Mouse (Mus musculus) embryonic facial prominence, embryonic 11.5 days (tissue): ENCODE measurements around the gene Selenbp1. TPM values are rescaled to one million over a fixed set of nuclear protein-coding genes. Genes with fewer than 3 reads are reported as not detected.
"Not testable (repeated sequence)": the region's sequence is repeated elsewhere in the genome, so short reads cannot be mapped to it uniquely, and the experiment has no call there.

Source experiments
- ATAC-seq: fragments of 200-750 bp; cut with Nextera tagmentation; replicated peaks from 2 replicates; pipeline ENCODE4 v1.8.0; 2017; ENCODE audit warnings: low read depth; ENCODE audit not compliant: insufficient number of reproducible peaks, low FRiP score, low TSS enrichment
- DNase-seq: peaks from one replicate; pipeline ENCODE4 v3.0.0-alpha.2; 2015; ENCODE audit warnings: low spot score
- H3K27ac ChIP-seq: fragments of 300-500 bp; sonication (generic); replicated peaks from 2 replicates; pipeline ENCODE4 v1.5.1; 2014; ENCODE audit warnings: mild to moderate bottlenecking, low read depth, low read length, control low read depth
- H3K27me3 ChIP-seq: fragments of 300-500 bp; sonication (generic); 2 replicates; pipeline ENCODE4 v1.6.1; 2014; ENCODE audit warnings: mild to moderate bottlenecking, low read length, moderate library complexity, mixed read lengths; ENCODE audit not compliant: control insufficient read depth, insufficient read depth
- H3K36me3 ChIP-seq: fragments of 300-500 bp; sonication (generic); replicated peaks from 2 replicates; pipeline ENCODE4 v1.6.1; 2014; ENCODE audit warnings: low read depth, mild to moderate bottlenecking, low read length, moderate library complexity, mixed read lengths; ENCODE audit not compliant: control insufficient read depth, insufficient read depth
- H3K4me1 ChIP-seq: fragments of 300-500 bp; sonication (generic); 2 replicates; pipeline ENCODE4 v1.6.1; 2014; ENCODE audit warnings: low read length, mixed read lengths; ENCODE audit not compliant: control insufficient read depth, insufficient read depth
- H3K4me2 ChIP-seq: fragments of 300-500 bp; sonication (generic); 2 replicates; pipeline ENCODE4 v1.6.1; 2014; ENCODE audit warnings: low read depth, mild to moderate bottlenecking, control low read depth, low read length, moderate library complexity
- H3K4me3 ChIP-seq: fragments of 300-500 bp; sonication (generic); 2 replicates; pipeline ENCODE4 v1.5.1; 2014; ENCODE audit warnings: low read depth, low read length, control low read depth
- H3K9ac ChIP-seq: fragments of 300-500 bp; sonication (generic); replicated peaks from 2 replicates; pipeline ENCODE4 v1.6.1; 2014; ENCODE audit warnings: mild to moderate bottlenecking, control low read depth, low read length
- H3K9me3 ChIP-seq: fragments of 300-500 bp; sonication (generic); replicated peaks from 2 replicates; pipeline ENCODE4 v1.6.1; 2016; ENCODE audit warnings: mild to moderate bottlenecking, low read length, inconsistent platforms, mixed read lengths; ENCODE audit not compliant: control insufficient read depth
- WGBS: fragments of 180-500 bp; shearing (Covaris S2); extraction: QIAGEN DNeasy Blood & Tissue Kit; methylation state at CpG from one replicate; pipeline ENCODE4 v1.1.7; 2014; 5-methylcytosine and 5-hydroxymethylcytosine counted together
- polyA plus RNA-seq: library from polyadenylated mRNA; unstranded; fragments of >200 nt; fragmentation: Nextera tagmentation; extraction: Ambion mirVana; gene quantifications from 2 replicates; pipeline ENCODE4 v1.2.1, GENCODE M21; 2014

Gene Selenbp1
- 10.5 and 11.3 TPM in 2 replicates for polyA plus RNA-seq

DNA sequence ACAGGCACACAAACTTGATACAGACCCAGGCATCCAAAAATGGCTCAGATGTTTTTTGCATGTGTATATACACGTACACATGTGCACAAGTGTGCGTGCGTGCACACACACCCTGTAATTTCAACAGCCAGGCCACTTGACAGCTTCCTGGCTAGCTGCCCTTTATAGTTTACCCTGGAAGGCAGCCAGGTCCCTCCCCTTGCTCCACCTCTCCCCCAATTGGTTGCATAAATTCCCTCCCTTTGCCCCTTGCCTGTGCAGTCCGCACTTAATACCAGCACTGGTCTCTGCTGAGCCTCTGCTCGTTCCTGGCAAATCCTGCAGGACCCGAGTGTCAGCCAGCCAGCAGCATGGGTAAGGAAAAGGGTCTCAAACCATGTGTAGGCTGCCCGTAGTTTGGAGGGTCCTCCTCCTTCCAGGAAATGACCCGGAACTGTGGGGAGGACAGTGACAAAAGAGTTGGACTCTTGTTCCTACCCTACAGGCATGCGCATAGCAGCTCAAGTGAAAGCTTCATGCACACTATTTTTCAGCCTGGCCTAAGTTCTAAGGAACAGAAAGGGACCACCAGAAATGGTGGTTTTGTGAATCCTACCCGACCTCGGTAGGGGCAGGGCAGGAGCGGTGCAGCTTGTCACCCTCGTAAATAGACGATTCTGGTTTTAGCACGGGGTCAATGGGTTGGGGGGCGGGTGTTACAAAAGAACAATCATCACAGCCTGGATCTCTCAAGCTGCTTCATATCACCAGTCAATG, at the start of gene Selenbp1:
Selenbp1 (plus strand) TSS at position 248 of the 756 bp plus-strand sequence.
- Histone ChIP-seq H3K36me3 (no peaks in the 10 kb centered on the region), H3K9me3 (no peaks in the 10 kb centered on the region), H3K4me2 (peak within 1 kb of the TSS; percentile 23), H3K4me1 (no peaks in the 10 kb centered on the region), H3K4me3 (no peak within 1 kb of the TSS), H3K27me3 (no peaks in the 10 kb centered on the region), H3K27ac (no peak within 1 kb of the TSS), H3K9ac (peak within 1 kb of the TSS; percentile 28; the same call in 1 of the 2 replicates)
- 37% methylated on average over 16 of the region's 16 CpGs for WGBS
- DNase-seq (peak; percentile 70), ATAC-seq (peak; percentile 79)

DNA sequence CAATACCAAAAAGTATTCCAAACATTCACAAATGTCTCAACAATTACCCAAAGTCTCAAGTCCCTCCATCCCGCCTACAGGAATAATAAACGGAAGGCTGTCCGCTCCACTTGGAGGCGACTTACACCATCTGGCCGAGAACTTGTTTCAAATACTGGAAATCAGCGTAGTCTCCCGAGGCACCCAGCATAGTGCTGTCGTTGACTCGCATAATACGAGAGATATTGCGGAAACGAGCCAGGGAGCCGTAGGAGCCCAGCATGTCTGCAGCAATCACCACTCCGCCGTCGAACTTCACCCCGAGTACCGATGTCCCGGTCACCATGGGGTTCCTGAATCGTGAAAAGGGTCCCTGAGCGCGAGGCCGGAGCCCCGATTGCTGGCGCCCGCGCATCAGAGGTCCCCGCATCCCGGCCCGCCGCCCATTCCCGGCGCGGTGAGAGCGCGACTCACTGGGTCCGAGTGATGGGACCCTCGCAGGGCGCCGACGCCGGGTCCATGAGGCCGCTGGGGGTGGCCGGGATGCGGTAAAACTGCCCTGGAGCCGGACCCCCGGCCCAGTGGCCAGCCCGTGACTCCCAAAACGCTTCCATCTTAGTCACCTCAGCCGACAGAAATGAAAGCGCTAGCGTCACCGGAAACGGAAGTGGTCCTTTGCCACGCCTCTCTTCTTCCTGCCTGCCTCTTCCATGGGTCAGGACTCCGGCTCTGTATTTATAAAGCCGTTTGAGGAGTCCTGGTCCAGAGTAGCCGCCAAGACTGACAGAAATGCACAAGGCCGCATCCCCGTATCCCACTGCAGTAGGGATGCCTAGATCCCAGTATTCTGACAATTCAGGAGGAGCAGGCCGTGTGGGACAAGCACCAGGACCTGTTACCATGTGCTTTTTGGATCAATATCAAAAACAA, 46.3 kb upstream of the Selenbp1 start, which contains the start of gene Psmb4:
Psmb4 (minus strand) TSS at position 646 of the 909 bp plus-strand sequence.
- H3K27me3 ChIP-seq, result no peaks in the 10 kb centered on the region
- under 1% methylated on average over 61 of the region's 61 CpGs for WGBS

DNA sequence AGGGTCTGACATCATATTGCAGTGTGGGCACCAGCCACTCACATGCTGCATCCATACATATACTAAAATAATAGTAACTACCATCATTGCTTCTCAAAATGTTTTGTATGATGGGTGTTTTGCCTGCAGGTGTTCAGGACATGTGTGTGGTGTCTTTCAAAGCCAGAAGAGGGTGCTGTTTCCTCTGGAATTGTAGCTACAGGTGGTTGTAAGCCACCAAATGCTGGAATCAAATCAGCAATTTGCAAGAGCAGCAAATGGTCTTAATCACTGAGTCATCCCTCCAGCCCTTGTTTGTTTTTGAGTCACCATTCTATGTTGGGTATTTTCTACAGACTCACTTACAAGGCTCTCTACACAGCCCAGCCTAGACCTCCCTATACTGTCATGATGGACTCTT, 44.3 kb upstream of the Selenbp1 start:
- Histone ChIP-seq H3K4me1 (no peaks in the 10 kb centered on the region), H3K27me3 (no peaks in the 10 kb centered on the region), H3K27ac (no peak overlapping the region), H3K9me3 (no peaks in the 10 kb centered on the region), H3K4me2 (no peak overlapping the region), H3K36me3 (peaks cover 3% of the 10 kb centered on the region), H3K4me3 (no peak overlapping the region), H3K9ac (no peak overlapping the region)
- ATAC-seq (no peak), DNase-seq (peak; percentile 57)

More for the DNA sequence above, 46.3 kb upstream of the Selenbp1 start, which contains the start of gene Psmb4:
- peak within 1 kb of the TSS; percentile 36; the same call in 1 of the 2 replicates for H3K27ac ChIP-seq
- peaks cover 3% of the 10 kb centered on the region for H3K36me3 ChIP-seq
- peak within 1 kb of the TSS; percentile 79 for H3K9ac ChIP-seq
- peak; percentile 85 for ATAC-seq
- H3K4me2 ChIP-seq, result peak within 1 kb of the TSS; percentile 74
- peak; percentile 95 for DNase-seq
- no peaks in the 10 kb centered on the region for H3K9me3 ChIP-seq
- peak within 1 kb of the TSS; percentile 89 for H3K4me3 ChIP-seq
- no peaks in the 10 kb centered on the region for H3K4me1 ChIP-seq

DNA sequence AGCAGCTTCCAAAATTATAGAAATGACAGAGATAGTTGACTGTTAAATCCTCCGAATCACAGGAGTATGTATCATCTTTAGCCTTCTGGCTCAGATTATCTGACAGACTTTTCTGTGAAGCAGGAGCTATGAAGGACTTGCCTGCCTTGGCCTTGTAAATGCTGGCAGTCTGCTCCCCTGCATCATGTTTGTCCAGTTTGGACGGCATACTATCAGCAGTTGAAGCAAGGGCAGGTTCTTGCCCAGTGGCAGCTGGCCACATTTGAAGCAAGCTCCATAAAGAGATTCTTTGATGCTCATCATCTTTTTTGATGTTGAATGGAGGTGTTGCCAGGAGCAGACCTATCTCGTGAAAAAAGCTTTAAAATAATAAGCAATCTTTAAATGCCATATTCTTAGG, 38.8 kb upstream of the Selenbp1 start:
- Histone ChIP-seq H3K9me3 (no peaks in the 10 kb centered on the region), H3K4me3 (no peak overlapping the region), H3K4me2 (no peak overlapping the region), H3K27ac (no peak overlapping the region), H3K27me3 (no peaks in the 10 kb centered on the region), H3K9ac (no peak overlapping the region), H3K4me1 (no peaks in the 10 kb centered on the region), H3K36me3 (no peaks in the 10 kb centered on the region)
- 79% methylated on average over 3 of the region's 3 CpGs for WGBS
- ATAC-seq, result no peak
- no peak for DNase-seq

DNA sequence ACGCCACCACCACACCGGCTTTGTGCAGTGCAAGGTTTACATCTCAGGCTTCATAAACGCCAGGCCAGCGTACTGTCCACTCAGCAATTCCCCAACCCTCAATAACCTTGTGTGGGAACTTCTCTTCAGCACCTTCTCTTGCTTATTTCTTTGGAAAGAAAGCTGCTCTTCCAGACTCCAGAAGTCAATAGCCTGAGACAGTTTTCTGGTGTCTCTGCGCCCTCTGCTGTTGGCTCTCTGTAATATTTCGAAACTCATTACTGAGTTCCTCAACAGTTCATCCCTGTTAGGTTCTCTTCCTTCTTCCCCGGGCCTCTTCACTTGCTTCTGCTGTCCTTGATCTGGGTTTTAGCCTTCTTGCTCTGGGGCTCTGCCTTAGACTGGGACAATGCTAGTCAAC, 30.1 kb upstream of the Selenbp1 start:
- no peak for ATAC-seq
- 20% methylated on average over 7 of the region's 7 CpGs for WGBS

GRCm38 (mm10) chr3:94904759-94905158, 28.1 kb upstream of the Selenbp1 start:
- H3K27me3 ChIP-seq, DNase-seq, H3K9me3 ChIP-seq, H3K36me3 ChIP-seq, H3K4me3 ChIP-seq, H3K27ac ChIP-seq, H3K4me1 ChIP-seq, H3K9ac ChIP-seq, H3K4me2 ChIP-seq, ATAC-seq: not testable (repeated sequence)
- 45% methylated on average over 3 of the region's 3 CpGs for WGBS

More for the DNA sequence above, 30.1 kb upstream of the Selenbp1 start:
- Histone ChIP-seq H3K36me3 (no peaks in the 10 kb centered on the region), H3K4me3 (no peak overlapping the region), H3K9ac (no peak overlapping the region), H3K27me3 (no peaks in the 10 kb centered on the region), H3K4me1 (no peaks in the 10 kb centered on the region), H3K9me3 (no peaks in the 10 kb centered on the region), H3K27ac (no peak overlapping the region), H3K4me2 (no peak overlapping the region)
- peak; percentile 80 for DNase-seq

DNA sequence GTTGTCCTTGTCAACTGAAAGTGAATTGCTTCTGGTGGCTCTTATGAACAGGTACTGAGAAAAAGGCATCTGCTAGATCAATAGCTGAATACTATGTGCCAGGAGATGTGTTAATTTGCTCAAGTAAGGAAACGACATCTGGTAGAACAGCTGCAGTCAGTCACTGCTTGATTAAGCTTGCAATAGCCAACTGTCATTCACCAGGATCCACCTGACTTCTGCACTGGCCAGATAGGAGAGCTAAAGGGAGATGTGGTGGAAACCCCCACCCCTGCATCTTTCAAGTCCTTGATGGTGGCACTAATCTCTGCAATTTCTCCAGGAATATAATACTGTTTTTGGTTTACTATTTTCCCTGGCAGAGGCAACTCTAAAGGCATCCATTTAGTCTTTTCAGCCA, 26.4 kb upstream of the Selenbp1 start:
- ATAC-seq (no peak), DNase-seq (no peak)
- WGBS, result 74% methylated on average over 1 of the region's 1 CpGs

More for the DNA sequence above, 26.4 kb upstream of the Selenbp1 start:
- Histone ChIP-seq H3K9ac (no peak overlapping the region), H3K27ac (no peak overlapping the region), H3K4me1 (no peaks in the 10 kb centered on the region), H3K4me2 (no peak overlapping the region), H3K36me3 (no peaks in the 10 kb centered on the region), H3K4me3 (no peak overlapping the region), H3K9me3 (no peaks in the 10 kb centered on the region), H3K27me3 (no peaks in the 10 kb centered on the region)
